Comparison of ENCODE assay signal across 10 mouse cellular contexts in the genomic region with DNA sequence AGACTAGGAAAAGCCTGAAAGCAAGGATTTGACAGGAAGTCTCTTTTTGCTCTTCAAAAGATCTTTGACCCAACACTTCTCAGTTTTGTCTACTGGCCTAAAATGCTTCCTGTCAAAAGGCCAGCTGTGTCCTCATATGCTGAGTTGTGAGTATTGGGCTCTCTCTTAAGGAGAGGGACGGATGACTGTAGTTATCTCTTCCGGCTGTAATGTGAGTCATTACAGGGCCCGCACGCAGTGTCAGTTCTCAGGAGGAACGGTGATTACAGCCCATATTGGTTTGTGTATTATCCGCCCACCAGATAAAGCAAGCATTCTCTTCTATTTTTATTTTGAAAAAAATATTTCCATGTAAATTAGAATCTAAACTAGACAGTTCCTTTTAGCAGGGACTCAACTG.
DNase-seq lines count a peak whose midpoint lies in the region; ATAC-seq and TF ChIP-seq lines count a peak whose summit lies in the region.
"Had no signal": no experiment of that assay in that cellular context is flagged by ENCODE, and none has a peak within 500 bp of the region (broad histone marks: within the 10 kb centered on the region; RNA-seq: fewer than 3 reads in every experiment).

No protein-coding gene starts in this region.

- TF ChIP-seq POLR2A in liver, adult 2 months (IDR thresholded peaks at IDR 0.05; ENCODE audit: extremely low read depth, insufficient read depth, low read length) = no peak

- H3K36me3 ChIP-seq in limb, embryonic 15.5 days = peaks cover 14% of the 10 kb centered on the region
- H3K36me3 ChIP-seq in limb, embryonic 10.5 days = peaks cover 10% of the 10 kb centered on the region
- H3K36me3 ChIP-seq in heart, embryonic 15.5 days = peaks cover 6% of the 10 kb centered on the region; the same call in 1 of the 2 replicates
- peaks cover 17% of the 10 kb centered on the region for H3K36me3 ChIP-seq in liver, adult 2 months (ENCODE audit: control insufficient read depth, insufficient read depth, low read length)
- 0 out of 2 replicates have a peak, but pooled peaks cover 4% of the 10 kb centered on the region for H3K36me3 ChIP-seq in stomach, embryonic 14.5 days (ENCODE audit: control insufficient read depth, insufficient read depth, low read length)

- 69% methylated on average over 6 of the region's 6 CpGs for WGBS in limb, embryonic 15.5 days
- WGBS in limb, embryonic 10.5 days = 81% methylated on average over 6 of the region's 6 CpGs
- 16% methylated on average over 6 of the region's 6 CpGs for WGBS in heart, embryonic 15.5 days
- WGBS in liver, adult 2 months = 72% methylated on average over 6 of the region's 6 CpGs
- 46% methylated on average over 6 of the region's 6 CpGs for WGBS in stomach, embryonic 14.5 days

- DNase-seq in limb, embryonic 10.5 days (ENCODE audit: low spot score) = no peak
- DNase-seq in liver, adult 2 months (ENCODE audit: extremely low read depth, low read depth, low spot score) = peak; percentile 47
- no peak for DNase-seq in left cerebral cortex, postnatal 25 days (ENCODE audit: low spot score in 2 of 2)
- DNase-seq in left cerebral cortex, adult 2 months (ENCODE audit: extremely low spot score in 1 of 2, low spot score in 2 of 2) = no peak
- no peak for DNase-seq in left cerebral cortex, adult 11 months (ENCODE audit: low spot score)

- ATAC-seq in limb, embryonic 15.5 days (ENCODE audit: insufficient number of reproducible peaks, low FRiP score, low TSS enrichment, low read depth) = no peak
- no peak for ATAC-seq in heart, embryonic 15.5 days (replicated peaks; ENCODE audit: insufficient number of reproducible peaks, insufficient read depth, low FRiP score, low read depth)
- 0 out of 2 replicates have a peak, but pooled peaks have one; percentile 49 for ATAC-seq in stomach, embryonic 14.5 days (ENCODE audit: insufficient number of reproducible peaks, insufficient read depth, low FRiP score, low read depth)

- H3K4me2 ChIP-seq in limb, embryonic 15.5 days = no peak overlapping the region
- H3K4me2 ChIP-seq in heart, embryonic 15.5 days = no peak overlapping the region
- no peak overlapping the region for H3K4me2 ChIP-seq in stomach, embryonic 14.5 days (replicated peaks; ENCODE audit: low read depth, low read length)
- H3K4me2 ChIP-seq: limb, embryonic 13.5 days had no signal

- no peak for TF ChIP-seq CTCF in liver, adult 2 months (IDR thresholded peaks at IDR 0.05; ENCODE audit: low read depth, low read length)
- no peak for TF ChIP-seq CTCF in left cerebral cortex, adult 2 months (IDR thresholded peaks at IDR 0.05)

- peak overlapping the region; percentile 5; the same call in 1 of the 2 replicates for H3K27ac ChIP-seq in limb, embryonic 15.5 days
- no peak overlapping the region for H3K27ac ChIP-seq in limb, embryonic 10.5 days
- peak overlapping the region; percentile 56; the same call in 1 of the 2 replicates for H3K27ac ChIP-seq in heart, embryonic 15.5 days
- no peak overlapping the region for H3K27ac ChIP-seq in liver, adult 2 months (replicated peaks; ENCODE audit: insufficient read depth, low read depth, low read length)
- H3K27ac ChIP-seq in stomach, embryonic 14.5 days (ENCODE audit: low read length) = no peak overlapping the region; the same call in 1 of the 2 replicates
- no peak overlapping the region for H3K27ac ChIP-seq in left cerebral cortex, adult 2 months
- H3K27ac ChIP-seq: heart, adult 2 months; limb, embryonic 13.5 days had no signal

- peaks cover 14% of the 10 kb centered on the region; the same call in 1 of the 2 replicates for H3K79me2 ChIP-seq in liver, adult 2 months (ENCODE audit: control insufficient read depth, insufficient read depth, low read length)

- intact Hi-C loops in left cerebral cortex, postnatal 25 days (cut with DNase I) = no loop called here
- intact Hi-C loops in left cerebral cortex, adult 2 months (cut with DNase I) = no loop called here

- no peaks in the 10 kb centered on the region for H3K27me3 ChIP-seq in limb, embryonic 15.5 days
- H3K27me3 ChIP-seq in limb, embryonic 10.5 days (ENCODE audit: low read depth, poor library complexity, severe bottlenecking) = no peaks in the 10 kb centered on the region
- H3K27me3 ChIP-seq in heart, embryonic 15.5 days = no peaks in the 10 kb centered on the region
- H3K27me3 ChIP-seq in liver, adult 2 months (ENCODE audit: control insufficient read depth, insufficient read depth, low read length) = no peaks in the 10 kb centered on the region
- no peaks in the 10 kb centered on the region for H3K27me3 ChIP-seq in stomach, embryonic 14.5 days (ENCODE audit: control insufficient read depth, insufficient read depth, low read length)
- H3K27me3 ChIP-seq: limb, embryonic 13.5 days had no signal

- no peaks in the 10 kb centered on the region for H3K9me3 ChIP-seq in limb, embryonic 15.5 days
- no peaks in the 10 kb centered on the region for H3K9me3 ChIP-seq in limb, embryonic 10.5 days (replicated peaks)
- H3K9me3 ChIP-seq in heart, embryonic 15.5 days (replicated peaks) = no peaks in the 10 kb centered on the region
- no peaks in the 10 kb centered on the region for H3K9me3 ChIP-seq in stomach, embryonic 14.5 days (ENCODE audit: control insufficient read depth, low read depth, low read length)
- H3K9me3 ChIP-seq: limb, embryonic 13.5 days had no signal

- H3K4me1 ChIP-seq in limb, embryonic 15.5 days = peaks cover 8% of the 10 kb centered on the region; the same call in 1 of the 2 replicates
- H3K4me1 ChIP-seq in limb, embryonic 10.5 days = 0 out of 2 replicates have a peak, but pooled peaks cover 2% of the 10 kb centered on the region
- peaks cover 43% of the 10 kb centered on the region for H3K4me1 ChIP-seq in heart, embryonic 15.5 days (replicated peaks)
- peaks cover 9% of the 10 kb centered on the region; the same call in 1 of the 2 replicates for H3K4me1 ChIP-seq in liver, adult 2 months (ENCODE audit: control insufficient read depth, insufficient read depth, low read length)
- H3K4me1 ChIP-seq in stomach, embryonic 14.5 days (ENCODE audit: control insufficient read depth, insufficient read depth, low read length) = peaks cover 19% of the 10 kb centered on the region

- H3K4me3 ChIP-seq in limb, embryonic 15.5 days = no peak overlapping the region
- no peak overlapping the region for H3K4me3 ChIP-seq in limb, embryonic 10.5 days
- H3K4me3 ChIP-seq in heart, embryonic 15.5 days = no peak overlapping the region
- H3K4me3 ChIP-seq in liver, adult 2 months (ENCODE audit: insufficient read depth, low read depth, low read length) = no peak overlapping the region
- H3K4me3 ChIP-seq in stomach, embryonic 14.5 days (ENCODE audit: low read depth, low read length) = no peak overlapping the region
- no peak overlapping the region for H3K4me3 ChIP-seq in left cerebral cortex, adult 2 months
- H3K4me3 ChIP-seq: heart, adult 2 months; limb, embryonic 13.5 days had no signal

- H3K9ac ChIP-seq in limb, embryonic 15.5 days = no peak overlapping the region
- no peak overlapping the region for H3K9ac ChIP-seq in heart, embryonic 15.5 days
- no peak overlapping the region for H3K9ac ChIP-seq in liver, adult 2 months (ENCODE audit: low read depth, low read length)
- no peak overlapping the region for H3K9ac ChIP-seq in stomach, embryonic 14.5 days (replicated peaks; ENCODE audit: low read depth, low read length)
- H3K9ac ChIP-seq: limb, embryonic 13.5 days had no signal

Comparison
In these comparisons a context has a peak if more than half of its experiments do, and no peak if none do; other contexts are left out.
1. H3K27ac ChIP-seq: peak in limb, embryonic 15.5 days (single experiment) and heart, embryonic 15.5 days (single experiment); none in limb, embryonic 10.5 days (single experiment), liver, adult 2 months (single experiment), stomach, embryonic 14.5 days (single experiment) and left cerebral cortex, adult 2 months (single experiment).